Mouse (Mus musculus): Measurements from ENCODE around the gene Cisd1.

GRCm38 (mm10) chr10:71381471-71382033 lies 36.8 kb upstream of the Cisd1 start:
- TF ChIP-seq POLR2A (IDR thresholded peaks at IDR 0.05; ENCODE audit: low read depth, low read length): no peak
- no peak for TF ChIP-seq CTCF (IDR thresholded peaks at IDR 0.05; ENCODE audit: extremely low read depth, insufficient read depth, insufficient read length, insufficient replicate concordance)
